Mouse (Mus musculus): ENCODE measurements around the gene Ifi27l2b. TPM values are rescaled to one million over a fixed set of nuclear protein-coding genes. Genes with fewer than 3 reads are reported as not detected.
"Not testable (repeated sequence)": the region's sequence is repeated elsewhere in the genome, so short reads cannot be mapped to it uniquely, and the experiment has no call there.

The Ifi27l2b gene
- total RNA-seq (2015) (not detected in 2 replicates), total RNA-seq (2017) (not detected in 2 replicates)

DNA sequence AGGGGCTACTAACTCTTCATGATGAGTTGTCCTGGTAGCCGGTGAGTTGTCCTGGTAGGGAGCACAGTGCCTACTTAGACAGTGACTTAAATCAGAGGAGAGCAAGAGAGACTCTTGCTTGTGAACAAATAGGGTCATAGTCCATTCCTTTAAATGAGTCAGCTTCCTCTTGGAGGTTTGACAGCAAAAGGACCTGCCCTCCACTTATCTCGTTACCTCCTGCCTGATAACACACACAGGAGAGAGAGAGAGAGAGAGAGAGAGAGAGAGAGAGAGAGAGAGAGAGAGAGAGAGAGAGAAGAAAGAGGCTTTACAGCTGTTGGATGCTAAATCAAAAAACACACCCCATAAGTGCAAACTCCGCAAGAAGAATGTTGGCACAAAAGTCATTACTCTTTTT lies at the start of gene Ifi27l2b:
Ifi27l2b (minus strand) TSS at position 84 of the 400 bp plus-strand sequence.
- no peak for ATAC-seq (ENCODE audit: poor library complexity, severe bottlenecking)

GRCm38 (mm10) chr12:103504402-103504801 lies 47.4 kb upstream of the Ifi27l2b start:
- ATAC-seq (ENCODE audit: poor library complexity, severe bottlenecking), result no peak

DNA sequence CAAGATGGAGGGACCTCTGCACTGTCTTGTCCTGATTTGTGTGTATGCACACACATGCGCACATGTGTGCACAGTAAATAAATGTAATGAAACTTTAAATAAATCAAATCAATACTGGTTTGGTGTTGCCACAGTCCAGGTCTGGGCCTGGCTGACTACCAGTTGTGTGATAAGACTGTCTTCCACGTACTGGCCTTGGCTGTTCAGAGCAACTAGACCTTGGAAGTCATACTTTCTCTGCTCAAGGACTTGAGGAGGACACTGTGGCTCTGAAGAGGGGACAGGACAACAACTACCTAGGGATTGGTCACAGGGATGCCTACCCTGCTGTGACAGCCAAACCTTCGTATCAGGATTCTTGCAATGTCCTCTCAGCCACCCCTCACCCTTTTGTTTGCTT lies 46.3 kb upstream of the Ifi27l2b start:
- no peak for ATAC-seq (ENCODE audit: poor library complexity, severe bottlenecking)

DNA sequence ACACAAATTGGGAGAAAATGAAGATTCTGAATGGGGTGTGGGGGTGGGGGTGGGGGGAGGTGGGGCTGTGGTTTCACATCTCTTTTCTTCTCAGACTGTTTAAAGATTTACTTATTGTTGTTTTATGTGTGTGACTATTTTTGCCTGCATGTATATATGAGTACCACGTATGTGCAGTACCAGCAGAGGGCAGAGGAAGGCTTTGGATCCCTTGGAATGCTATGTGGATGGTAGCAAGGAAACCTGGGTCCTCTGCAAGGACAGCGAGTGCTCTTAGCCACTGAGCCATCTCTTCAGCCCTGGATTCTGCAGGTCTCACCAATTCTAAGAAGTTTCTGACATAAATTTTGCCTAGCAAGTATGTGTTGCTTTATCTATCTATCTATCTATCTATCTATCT lies 42.2 kb upstream of the Ifi27l2b start:
- no peak for ATAC-seq (ENCODE audit: poor library complexity, severe bottlenecking)

DNA sequence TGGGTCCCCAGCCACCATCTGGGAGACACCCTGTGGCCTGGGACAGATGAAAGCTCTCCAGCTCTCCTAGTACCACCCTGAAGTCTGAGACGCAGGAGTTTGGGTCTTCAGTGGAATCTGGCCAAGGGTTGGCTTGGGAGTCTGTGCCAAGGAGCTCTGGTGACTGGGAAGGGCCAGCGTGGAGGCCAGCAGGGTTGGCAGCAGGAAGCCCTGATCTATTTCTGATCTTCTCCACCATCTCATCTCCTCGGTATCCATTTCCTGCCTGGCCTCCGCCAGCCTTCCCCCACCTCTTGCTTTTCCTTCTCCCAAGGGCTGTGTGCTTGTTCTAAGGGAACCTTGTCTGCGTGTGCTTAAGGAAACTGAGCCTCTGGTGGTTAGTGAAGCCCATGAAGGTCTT lies 41.7 kb upstream of the Ifi27l2b start:
- ATAC-seq (ENCODE audit: poor library complexity, severe bottlenecking), result no peak

- peak; percentile 80 for ATAC-seq (ENCODE audit: poor library complexity, severe bottlenecking)
These were observed 37.5 kb upstream of the Ifi27l2b start for GRCm38 (mm10) chr12:103494486-103494885.

GRCm38 (mm10) chr12:103492767-103493166 lies 35.7 kb upstream of the Ifi27l2b start:
- ATAC-seq (ENCODE audit: poor library complexity, severe bottlenecking), result peak; percentile 76

- no peak for ATAC-seq (ENCODE audit: poor library complexity, severe bottlenecking)
These were observed 34.2 kb upstream of the Ifi27l2b start for GRCm38 (mm10) chr12:103491091-103491730.

DNA sequence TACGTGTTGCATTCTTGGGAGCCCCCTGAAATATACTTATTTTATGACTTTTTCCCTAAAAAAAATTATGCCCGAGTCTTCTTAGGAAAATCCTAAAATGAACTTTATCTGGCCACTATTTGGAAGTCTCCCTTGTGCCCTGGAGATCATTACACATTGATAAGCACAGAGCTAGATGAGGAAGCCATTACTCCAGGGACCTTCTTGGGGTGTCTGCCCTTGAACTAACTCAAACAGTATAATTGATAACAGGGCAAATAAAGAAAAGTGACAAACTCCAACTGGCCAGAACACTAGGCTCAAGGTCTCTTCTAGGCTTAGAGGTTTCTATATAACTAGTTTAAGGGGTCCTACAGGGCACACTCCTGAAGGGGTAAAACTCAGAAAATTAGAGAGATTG lies 30.7 kb upstream of the Ifi27l2b start:
- no peak for ATAC-seq (ENCODE audit: poor library complexity, severe bottlenecking)

DNA sequence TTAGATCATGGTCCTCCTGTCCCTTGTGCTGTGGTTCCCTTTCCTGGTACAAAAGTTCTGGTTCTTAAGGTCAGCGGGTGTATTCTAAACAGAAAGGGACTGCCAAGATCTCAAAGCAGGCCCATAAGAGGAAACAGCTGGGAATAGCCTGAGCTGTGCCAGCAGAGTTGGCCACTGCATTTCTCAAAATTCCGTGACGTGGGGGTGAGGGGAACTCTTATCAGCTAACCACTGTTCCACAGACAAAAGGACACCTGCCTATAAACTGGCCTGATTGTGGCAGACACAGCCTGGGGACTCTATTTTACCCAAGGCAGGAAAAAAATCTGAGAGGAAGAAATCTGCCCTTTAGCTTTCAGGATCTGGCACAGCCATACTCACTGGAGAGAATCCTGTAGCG lies 30.3 kb upstream of the Ifi27l2b start:
- no peak for ATAC-seq (ENCODE audit: poor library complexity, severe bottlenecking)

DNA sequence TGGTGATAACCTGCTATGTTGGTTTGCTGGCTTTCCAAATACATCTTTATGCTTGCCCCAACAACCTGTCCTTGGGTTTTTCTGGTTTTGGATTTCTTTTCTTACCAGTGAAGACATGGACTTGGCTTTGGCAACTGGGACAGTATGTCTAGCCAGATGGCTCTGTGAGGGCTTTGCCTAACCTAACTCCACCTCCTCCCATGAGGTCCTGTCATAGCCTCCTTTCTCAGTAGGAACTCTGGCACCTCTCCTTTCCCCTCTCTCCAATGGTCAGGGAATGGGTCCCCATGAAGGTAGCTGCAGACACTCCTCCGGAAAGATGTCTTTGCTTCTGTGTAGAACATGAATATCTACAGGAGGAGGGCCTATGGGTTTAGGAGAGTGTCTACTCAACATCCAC lies 29.7 kb upstream of the Ifi27l2b start:
- ATAC-seq (ENCODE audit: poor library complexity, severe bottlenecking), result no peak

GRCm38 (mm10) chr12:103484200-103484972 lies 27.4 kb upstream of the Ifi27l2b start:
- not testable (repeated sequence) for ATAC-seq (ENCODE audit: poor library complexity, severe bottlenecking)

GRCm38 (mm10) chr12:103482781-103483180 lies 25.8 kb upstream of the Ifi27l2b start:
- no peak for ATAC-seq (ENCODE audit: poor library complexity, severe bottlenecking)

GRCm38 (mm10) chr12:103481671-103482070 lies 24.6 kb upstream of the Ifi27l2b start:
- no peak for ATAC-seq (ENCODE audit: poor library complexity, severe bottlenecking)

DNA sequence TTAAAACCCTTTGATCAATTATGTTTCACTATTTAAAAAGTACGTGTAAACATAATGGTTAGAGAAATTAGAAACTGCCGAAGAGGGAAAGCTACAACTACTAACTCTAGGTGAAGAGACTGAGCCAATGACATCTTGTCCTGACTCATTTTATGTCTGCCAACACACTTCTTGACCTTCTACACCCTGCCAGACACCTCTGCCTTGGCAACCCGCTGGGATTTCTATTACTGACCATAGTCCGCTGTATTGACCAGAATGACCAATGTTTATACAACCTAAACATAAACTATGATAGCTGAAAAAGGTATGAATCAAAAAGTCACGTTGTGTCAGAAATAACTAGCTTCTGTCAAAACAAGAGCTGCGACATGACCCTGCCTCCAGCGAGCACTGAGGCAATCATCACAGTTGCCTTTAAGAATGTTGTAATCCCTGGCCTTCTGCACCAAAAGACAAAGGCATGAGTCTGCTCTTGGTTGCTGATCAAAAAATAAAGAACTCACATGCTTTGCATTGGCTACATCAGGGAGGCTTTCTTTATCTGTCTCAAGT lies 20.5 kb upstream of the Ifi27l2b start:
- ATAC-seq (ENCODE audit: poor library complexity, severe bottlenecking), result no peak

GRCm38 (mm10) chr12:103476779-103477389 lies 19.9 kb upstream of the Ifi27l2b start:
- ATAC-seq (ENCODE audit: poor library complexity, severe bottlenecking), result no peak

DNA sequence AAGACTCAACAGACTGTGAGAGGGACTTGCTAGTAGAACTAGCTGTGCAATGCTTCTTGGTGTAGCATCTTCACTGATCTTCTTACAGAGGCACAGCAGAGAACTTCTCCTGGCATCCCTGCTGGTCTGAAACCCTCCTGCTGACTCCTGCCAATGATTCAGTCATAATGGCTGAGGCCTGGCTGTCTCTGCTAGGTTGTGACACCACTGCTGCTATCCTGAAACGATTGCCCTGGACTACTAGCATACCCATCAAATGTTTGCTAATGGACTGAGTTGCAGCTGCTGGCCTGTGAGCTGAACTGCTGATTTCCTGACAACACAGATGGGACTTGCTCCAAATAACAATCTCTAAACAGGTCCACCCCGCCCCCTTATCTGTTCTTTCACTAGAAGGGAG lies 17.5 kb upstream of the Ifi27l2b start:
- ATAC-seq (ENCODE audit: poor library complexity, severe bottlenecking), result no peak

DNA sequence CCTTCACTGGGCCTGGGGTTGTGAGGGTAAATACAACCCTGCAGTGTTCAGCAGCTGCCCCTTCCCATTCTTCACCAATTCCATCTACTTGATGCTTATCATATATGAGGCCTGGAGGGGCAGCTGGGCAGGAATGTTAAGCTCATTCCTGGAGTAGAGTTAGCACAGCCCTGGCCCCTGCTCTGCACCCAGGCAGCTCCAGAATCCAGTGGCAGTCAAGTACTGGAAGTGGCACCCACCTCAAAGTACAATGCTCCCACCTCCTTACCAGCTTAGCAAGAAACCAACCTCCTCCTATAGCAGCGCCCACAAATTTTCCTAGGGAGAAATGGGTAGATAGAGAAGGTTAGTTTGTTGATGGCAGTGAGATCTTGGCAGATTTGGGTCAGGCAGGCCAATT lies 296 bp downstream of the Ifi27l2b start:
- not testable (repeated sequence) for ATAC-seq (ENCODE audit: poor library complexity, severe bottlenecking)

DNA sequence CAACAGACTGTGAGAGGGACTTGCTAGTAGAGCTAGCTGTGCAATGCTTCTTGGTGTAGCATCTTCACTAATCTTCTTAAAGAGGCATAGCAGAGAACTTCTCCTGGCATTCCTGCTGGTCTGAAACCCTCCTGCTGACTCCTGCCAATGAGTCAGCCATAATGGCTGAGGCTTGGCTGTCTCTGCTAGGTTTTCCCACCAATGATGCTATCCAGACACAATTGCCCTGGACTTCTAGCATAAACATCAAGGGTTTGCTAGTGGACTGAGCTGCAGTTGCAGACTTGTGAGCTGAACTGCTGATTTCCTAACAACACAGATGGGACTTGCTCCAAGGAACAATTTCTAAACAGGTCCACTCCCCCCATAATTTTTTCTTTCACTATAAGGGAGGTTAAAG lies 3.7 kb downstream of the Ifi27l2b start:
- ATAC-seq (ENCODE audit: poor library complexity, severe bottlenecking), result no peak

- no peak for ATAC-seq (ENCODE audit: poor library complexity, severe bottlenecking)
These were observed 12.0 kb downstream of the Ifi27l2b start for GRCm38 (mm10) chr12:103445060-103445459.

DNA sequence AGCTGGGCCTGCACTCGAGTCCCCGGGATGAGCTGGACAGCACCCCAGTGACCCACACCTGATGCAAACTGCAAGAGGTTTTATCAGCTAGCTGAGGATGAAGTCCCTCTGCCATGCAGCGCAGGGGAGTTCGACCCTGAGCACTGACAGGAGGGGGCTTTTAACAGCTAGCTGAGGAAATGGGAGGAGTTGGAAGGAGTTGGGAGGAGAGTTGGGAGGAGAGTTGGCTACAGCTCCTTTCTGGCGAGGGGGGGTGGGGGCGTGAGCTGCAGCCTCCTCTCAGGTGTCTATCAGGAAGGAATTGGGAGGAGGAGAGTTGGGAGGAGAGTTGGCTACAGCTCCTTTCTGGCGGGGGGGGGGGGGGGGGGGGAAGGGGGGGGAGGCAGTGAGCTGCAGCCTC lies 12.8 kb downstream of the Ifi27l2b start:
- not testable (repeated sequence) for ATAC-seq (ENCODE audit: poor library complexity, severe bottlenecking)

DNA sequence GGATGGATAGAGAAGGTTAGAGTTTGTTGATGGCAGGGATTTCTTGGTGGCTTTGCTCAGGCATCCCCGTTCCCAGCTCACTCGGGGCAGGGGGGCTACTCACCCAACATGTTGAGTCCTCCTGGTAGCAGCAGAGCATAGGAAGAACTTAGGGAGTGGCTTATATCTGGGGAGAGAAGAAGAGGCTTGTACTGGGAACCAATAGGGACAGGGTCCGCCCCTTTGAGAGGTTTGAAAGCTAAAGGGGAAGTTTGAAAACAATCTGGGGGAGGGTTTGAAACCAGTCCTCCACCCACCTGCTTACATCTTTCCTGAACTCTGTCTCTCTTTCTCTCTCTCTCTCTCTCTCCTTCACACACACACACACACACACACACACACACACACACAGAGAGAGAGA lies 13.5 kb downstream of the Ifi27l2b start, which contains the start of gene Ifi27l2a:
Ifi27l2a (minus strand) TSS at position 157 of the 400 bp plus-strand sequence.
- ATAC-seq (ENCODE audit: poor library complexity, severe bottlenecking), result peak; percentile 91
